Mouse (Mus musculus) hindbrain, postnatal 0 days (tissue): ENCODE measurements at regions not wholly inside any gene's neighbourhood (a gene's known extent, or its start where the extent isn't known, plus 50 kb on each side); places are given as distances from the start of the nearest gene placed in this dataset.
A peak's percentile ranks its signal among the peaks of the same experiment; 100 is the strongest.

Source experiments
- ATAC-seq: fragments of 200-750 bp; cut with Nextera tagmentation; 2 replicates; pipeline ENCODE4 v1.8.0; 2017; ENCODE audit warnings: mild to moderate bottlenecking, moderate TSS enrichment, moderate library complexity
- DNase-seq: peaks from one replicate; pipeline ENCODE4 v3.0.0-alpha.2; 2015; ENCODE audit warnings: low spot score
- H3K27ac ChIP-seq: fragments of 300-500 bp; sonication (generic); 2 replicates; pipeline ENCODE4 v1.5.1; 2014; ENCODE audit warnings: mild to moderate bottlenecking
- H3K27me3 ChIP-seq: fragments of 300-500 bp; sonication (generic); 2 replicates; pipeline ENCODE4 v1.6.1; 2014; ENCODE audit warnings: low read length, mixed read lengths; ENCODE audit not compliant: insufficient read depth
- H3K36me3 ChIP-seq: fragments of 300-500 bp; sonication (generic); 2 replicates; pipeline ENCODE4 v1.6.1; 2014; ENCODE audit warnings: low read length, mixed read lengths; ENCODE audit not compliant: insufficient read depth
- H3K4me1 ChIP-seq: fragments of 300-500 bp; sonication (generic); 2 replicates; pipeline ENCODE4 v1.6.1; 2014; ENCODE audit warnings: antibody characterized with exemption, low read length, mixed read lengths; ENCODE audit not compliant: insufficient read depth
- H3K4me2 ChIP-seq: fragments of 300-500 bp; sonication (generic); 2 replicates; pipeline ENCODE4 v1.6.1; 2014; ENCODE audit warnings: low read depth, mild to moderate bottlenecking, low read length, moderate library complexity, mixed read lengths
- H3K4me3 ChIP-seq: fragments of 300-500 bp; sonication (generic); 2 replicates; pipeline ENCODE4 v1.5.1; 2014; ENCODE audit warnings: low read length
- H3K9ac ChIP-seq: fragments of 300-500 bp; sonication (generic); replicated peaks from 2 replicates; pipeline ENCODE4 v1.6.1; 2014; ENCODE audit warnings: mild to moderate bottlenecking, low read length, moderate library complexity, mixed read lengths
- H3K9me3 ChIP-seq: fragments of 300-500 bp; sonication (generic); 2 replicates; pipeline ENCODE4 v1.6.1; 2016; ENCODE audit warnings: low read length, mixed read lengths
- CTCF ChIP-seq: IDR thresholded peaks from 2 replicates; pipeline ENCODE4 v1.5.1; 2016; ENCODE audit warnings: antibody characterized with exemption, control low read depth, low read depth
- WGBS: fragments of 180-500 bp; shearing (Covaris S2); extraction: QIAGEN DNeasy Blood & Tissue Kit; methylation state at CpG from one replicate; pipeline ENCODE4 v1.1.7; 2014; 5-methylcytosine and 5-hydroxymethylcytosine counted together

DNA sequence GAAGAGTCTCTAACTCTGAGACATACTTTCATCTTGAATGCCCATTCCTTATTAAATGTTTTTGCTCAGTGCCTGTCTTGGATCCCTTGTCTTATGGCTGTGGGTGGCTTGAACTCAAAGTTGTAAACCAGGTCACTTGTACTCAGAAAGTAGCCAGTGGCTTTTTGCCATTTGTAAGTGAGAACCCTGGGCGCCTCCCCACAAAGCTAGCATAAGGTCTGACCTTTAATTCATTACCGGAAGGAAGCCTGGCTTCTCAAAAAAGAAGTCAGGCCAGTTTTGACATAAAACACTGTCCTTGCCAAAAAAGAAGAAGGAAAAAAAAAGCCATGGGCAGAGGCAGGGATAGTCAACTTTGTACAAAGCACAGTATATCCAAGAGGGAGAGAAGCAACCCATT lies 166.0 kb upstream of the Chl1 start:
- H3K9me3 ChIP-seq, result no peaks in the 10 kb centered on the region
- no peaks in the 10 kb centered on the region for H3K27me3 ChIP-seq
- H3K4me3 ChIP-seq, result no peak overlapping the region
- H3K4me1 ChIP-seq, result no peaks in the 10 kb centered on the region
- H3K27ac ChIP-seq, result peak overlapping the region; percentile 8; the same call in 1 of the 2 replicates
- H3K4me2 ChIP-seq, result no peak overlapping the region
- no peaks in the 10 kb centered on the region for H3K36me3 ChIP-seq
- DNase-seq (no peak), ATAC-seq (no peak)
- TF ChIP-seq CTCF, result no peak
- H3K9ac ChIP-seq, result no peak overlapping the region
- 53% methylated on average over 2 of the region's 2 CpGs for WGBS

- no peak for DNase-seq
- H3K9me3 ChIP-seq, result no peaks in the 10 kb centered on the region
- H3K27me3 ChIP-seq, result no peaks in the 10 kb centered on the region
- H3K36me3 ChIP-seq, result no peaks in the 10 kb centered on the region
- no peak overlapping the region for H3K9ac ChIP-seq
- H3K4me1 ChIP-seq, result no peaks in the 10 kb centered on the region
- 71% methylated on average over 3 of the region's 3 CpGs for WGBS
- no peak overlapping the region for H3K4me3 ChIP-seq
- ATAC-seq, result no peak
- no peak overlapping the region for H3K27ac ChIP-seq
- no peak overlapping the region for H3K4me2 ChIP-seq
- TF ChIP-seq CTCF, result no peak
These were observed 165.2 kb upstream of the Chl1 start for GRCm38 (mm10) chr6:103345195-103345594.

- TF ChIP-seq CTCF, result no peak
- ATAC-seq, result no peak
- Histone ChIP-seq H3K4me3 (no peak overlapping the region), H3K9ac (no peak overlapping the region), H3K27me3 (no peaks in the 10 kb centered on the region), H3K4me1 (no peaks in the 10 kb centered on the region), H3K9me3 (no peaks in the 10 kb centered on the region), H3K36me3 (no peaks in the 10 kb centered on the region), H3K27ac (no peak overlapping the region), H3K4me2 (no peak overlapping the region)
- 31% methylated on average over 3 of the region's 3 CpGs for WGBS
- no peak for DNase-seq
These were observed 157.8 kb upstream of the Chl1 start for GRCm38 (mm10) chr6:103352405-103353124.

GRCm38 (mm10) chr6:103353346-103353745 lies 157.0 kb upstream of the Chl1 start:
- Histone ChIP-seq H3K4me1 (no peaks in the 10 kb centered on the region), H3K27ac (no peak overlapping the region), H3K4me3 (no peak overlapping the region), H3K27me3 (no peaks in the 10 kb centered on the region), H3K9me3 (no peaks in the 10 kb centered on the region), H3K9ac (no peak overlapping the region), H3K4me2 (no peak overlapping the region), H3K36me3 (no peaks in the 10 kb centered on the region)
- no peak for TF ChIP-seq CTCF
- DNase-seq (no peak), ATAC-seq (no peak)
- 31% methylated on average over 1 of the region's 1 CpGs for WGBS

DNA sequence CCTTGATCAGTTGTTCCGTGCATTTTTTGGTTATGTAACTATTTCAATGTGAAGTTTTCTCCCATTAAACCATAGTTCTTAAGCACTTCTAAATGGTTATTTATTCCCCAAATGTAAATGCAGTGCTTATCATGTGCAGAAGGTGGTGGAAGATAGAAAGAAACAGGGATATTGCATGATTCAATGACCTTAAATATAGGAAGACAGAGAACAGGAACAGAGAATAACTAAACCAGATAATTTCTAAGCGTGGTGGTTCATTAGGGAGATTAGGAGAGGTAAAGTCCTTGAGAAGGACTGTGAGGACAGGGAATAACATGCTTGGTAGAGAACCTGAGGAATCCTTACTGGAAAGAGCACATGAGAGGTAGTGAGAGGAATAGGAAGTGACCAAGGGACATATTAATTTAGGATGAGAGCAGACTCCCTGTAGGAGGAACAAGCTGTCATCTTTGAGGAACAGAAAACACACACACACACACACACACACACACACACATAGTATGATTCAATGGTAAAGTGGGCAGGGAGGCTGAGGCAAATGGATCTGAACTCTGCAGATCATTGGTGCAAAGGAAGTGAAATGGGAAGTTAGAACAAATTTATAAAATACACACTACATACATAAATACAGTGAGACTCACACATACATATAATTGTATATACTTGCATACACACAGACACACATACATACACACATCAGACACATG lies 143.4 kb upstream of the Chl1 start:
- no peaks in the 10 kb centered on the region for H3K27me3 ChIP-seq
- DNase-seq (no peak), ATAC-seq (no peak)
- WGBS, result 87% methylated on average over 2 of the region's 2 CpGs
- no peak for TF ChIP-seq CTCF
- H3K4me2 ChIP-seq, result no peak overlapping the region
- H3K9me3 ChIP-seq, result no peaks in the 10 kb centered on the region
- no peak overlapping the region for H3K27ac ChIP-seq
- no peak overlapping the region for H3K4me3 ChIP-seq
- no peak overlapping the region for H3K9ac ChIP-seq
- H3K36me3 ChIP-seq, result no peaks in the 10 kb centered on the region
- H3K4me1 ChIP-seq, result no peaks in the 10 kb centered on the region

- WGBS, result 82% methylated on average over 7 of the region's 7 CpGs
- TF ChIP-seq CTCF, result no peak
- no peaks in the 10 kb centered on the region for H3K9me3 ChIP-seq
- DNase-seq (no peak), ATAC-seq (no peak)
- H3K36me3 ChIP-seq, result no peaks in the 10 kb centered on the region
- H3K4me1 ChIP-seq, result no peaks in the 10 kb centered on the region
- no peaks in the 10 kb centered on the region for H3K27me3 ChIP-seq
- no peak overlapping the region for H3K4me2 ChIP-seq
- no peak overlapping the region for H3K9ac ChIP-seq
- no peak overlapping the region for H3K4me3 ChIP-seq
- no peak overlapping the region for H3K27ac ChIP-seq
These were observed 135.4 kb upstream of the Chl1 start for GRCm38 (mm10) chr6:103374956-103375355.

- no peak for DNase-seq
- 52% methylated on average over 1 of the region's 1 CpGs for WGBS
- no peak for TF ChIP-seq CTCF
- Histone ChIP-seq H3K36me3 (no peaks in the 10 kb centered on the region), H3K4me3 (no peak overlapping the region), H3K4me1 (no peaks in the 10 kb centered on the region), H3K27ac (no peak overlapping the region), H3K4me2 (no peak overlapping the region), H3K9ac (no peak overlapping the region), H3K9me3 (no peaks in the 10 kb centered on the region), H3K27me3 (no peaks in the 10 kb centered on the region)
- ATAC-seq, result no peak
These were observed 133.1 kb upstream of the Chl1 start for GRCm38 (mm10) chr6:103377277-103377676.
